Mouse (Mus musculus) G1E-ER4 (cell line): ENCODE data around the gene Cracr2a. TPM values are rescaled to one million over a fixed set of nuclear protein-coding genes. Genes with fewer than 3 reads are reported as not detected.

Source experiments
- GATA1 ChIP-seq: IDR thresholded peaks from one replicate; pipeline ENCODE4 v1.8.0; 2012; ENCODE audit warnings: low read length, inconsistent platforms
- polyA plus RNA-seq: library from polyadenylated mRNA; stranded (reverse); fragments of >175 nt; gene quantifications from 2 replicates; pipeline ENCODE4 v1.2.3, GENCODE M21; 2012

Gene Cracr2a
- polyA plus RNA-seq, 1 experiment: not detected

DNA sequence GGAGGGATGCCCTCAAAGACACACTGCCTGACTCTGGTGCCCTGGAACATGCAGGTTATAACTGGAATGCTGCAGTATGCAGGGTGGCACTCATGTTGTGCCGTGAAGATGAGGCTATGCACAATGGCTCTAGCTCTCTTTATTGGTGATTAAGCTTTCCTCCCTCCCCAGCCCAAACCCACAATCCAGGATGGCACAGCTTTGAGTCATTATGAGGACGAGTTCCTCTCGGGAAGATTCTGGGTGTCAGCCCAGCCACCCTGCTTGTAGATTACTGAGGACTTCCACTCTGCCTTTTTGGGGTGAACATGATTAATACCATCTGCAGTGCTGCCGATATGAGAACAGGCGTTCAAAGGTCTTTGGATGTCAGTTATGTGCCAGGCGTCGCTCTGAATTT lies 132.5 kb downstream of the Cracr2a start:
- no peak for TF ChIP-seq GATA1

GRCm38 (mm10) chr6:127701036-127701783 lies 140.1 kb downstream of the Cracr2a start:
- TF ChIP-seq GATA1: no peak

DNA sequence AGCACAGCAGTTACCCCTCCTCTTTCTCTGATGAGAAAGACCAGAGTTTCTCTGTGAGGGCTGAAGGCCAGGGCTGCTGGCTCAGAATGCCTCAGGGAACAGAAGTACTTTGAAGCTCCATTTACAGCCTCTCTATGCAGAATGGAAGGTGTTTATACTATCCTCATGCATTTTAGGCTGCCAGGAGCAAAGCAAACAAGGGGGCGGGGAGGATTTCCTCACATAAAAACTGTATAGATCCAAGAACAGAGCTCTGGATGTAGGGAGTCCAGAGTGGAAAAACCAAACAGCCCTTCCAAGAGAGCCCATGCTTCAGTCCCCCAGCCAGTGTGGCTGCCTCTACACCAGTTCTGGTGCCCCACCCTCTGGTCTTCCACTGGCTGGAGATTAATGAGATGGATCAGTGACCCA lies 147.1 kb downstream of the Cracr2a start:
- TF ChIP-seq GATA1: no peak

GRCm38 (mm10) chr6:127714906-127715305 lies 153.8 kb downstream of the Cracr2a start:
- no peak for TF ChIP-seq GATA1

DNA sequence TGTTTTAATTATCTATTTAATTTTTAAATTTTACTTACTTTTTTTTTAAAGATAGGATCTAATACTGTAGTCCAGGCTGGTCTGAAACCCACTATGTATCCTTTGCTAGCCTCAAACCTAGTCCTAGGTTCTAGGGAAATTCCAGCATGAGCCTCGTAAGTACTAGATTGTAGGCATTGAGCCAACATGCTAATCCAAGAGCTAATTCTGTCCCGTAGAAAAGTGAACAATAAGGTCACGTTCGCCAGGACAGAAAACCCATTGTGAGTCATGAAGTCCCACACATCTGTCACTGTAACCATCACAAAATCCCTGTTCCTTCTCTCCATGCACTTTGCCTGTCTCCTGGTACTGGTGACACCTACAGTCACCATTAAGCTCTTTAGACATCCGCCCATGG lies 154.3 kb downstream of the Cracr2a start:
- no peak for TF ChIP-seq GATA1

- TF ChIP-seq GATA1: no peak
Observed at GRCm38 (mm10) chr6:127717239-127718137, 156.3 kb downstream of the Cracr2a start.

GRCm38 (mm10) chr6:127719875-127720274 lies 158.7 kb downstream of the Cracr2a start:
- no peak for TF ChIP-seq GATA1

DNA sequence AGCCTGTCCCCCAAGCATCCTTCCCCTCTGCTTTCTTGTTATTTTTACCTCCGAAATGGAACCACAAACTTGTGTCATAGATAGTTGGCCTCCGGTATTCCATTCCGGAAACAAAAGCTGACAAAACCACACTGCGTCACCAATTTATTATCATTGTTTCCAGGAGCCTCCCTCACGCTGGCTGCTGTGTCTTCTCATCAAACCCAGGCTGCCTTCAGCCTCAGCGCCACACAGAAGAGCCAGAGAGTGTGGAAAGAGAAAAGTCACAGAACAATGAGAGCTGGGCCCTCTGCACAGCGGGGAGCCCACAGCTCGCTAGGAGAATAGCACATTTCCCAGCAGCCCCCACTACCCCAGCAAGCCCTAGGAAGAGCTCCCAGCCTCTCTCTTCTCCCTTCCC lies 162.0 kb downstream of the Cracr2a start:
- TF ChIP-seq GATA1: no peak

Other genes with a start within 250 kb of the Cracr2a start
- 6.1 and 7.7 TPM in 2 replicates for gene Parp11, start 114.5 kb upstream of the Cracr2a start, polyA plus RNA-seq
- gene Prmt8, start 208.1 kb downstream of the Cracr2a start, polyA plus RNA-seq: not detected in 2 replicates